Mouse (Mus musculus) mammary gland, adult 2 months (tissue): ENCODE measurements around the gene Washc1. TPM values are rescaled to one million over a fixed set of nuclear protein-coding genes. Genes with fewer than 3 reads are reported as not detected.

Source experiments
- polyA plus RNA-seq: library from polyadenylated mRNA; depleted of rRNA; stranded (reverse); fragments of >200 nt; gene quantifications from 2 replicates; pipeline ENCODE4 v1.2.3, GENCODE M21; 2012; ENCODE audit warnings: low replicate concordance; rRNA removed

The Washc1 gene
- polyA plus RNA-seq = 43.1 and 54.1 TPM in 2 replicates

DNA sequence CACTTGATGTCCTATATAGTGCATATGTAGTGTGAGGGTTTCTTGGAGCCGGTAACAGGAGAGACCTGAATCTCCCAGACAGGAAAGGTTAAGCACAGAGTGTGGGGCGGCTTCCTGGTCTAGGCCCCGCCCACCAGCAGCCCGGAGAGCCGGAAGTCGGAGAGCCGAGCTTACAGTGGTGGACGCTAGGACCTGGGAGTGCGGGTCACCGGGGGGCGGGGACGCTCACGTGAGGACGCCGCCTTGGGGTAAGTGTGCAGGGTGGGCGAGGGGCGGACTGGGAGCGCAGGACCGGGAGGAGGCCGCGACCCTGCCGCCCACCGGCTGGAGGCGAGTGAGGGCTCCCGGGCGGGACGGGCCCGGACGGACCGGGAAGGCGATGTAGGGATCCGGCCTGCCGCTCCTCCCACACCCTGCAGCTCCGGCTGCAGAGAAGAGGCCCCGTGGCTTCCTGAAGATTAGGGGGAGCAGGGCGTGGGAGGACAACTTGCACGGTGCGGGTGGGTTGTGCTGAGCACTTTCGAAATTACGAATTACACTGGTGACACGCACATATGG, at the start of gene Washc1:
Gene Washc1 (plus strand): TSS at position 144 of the 558 bp plus-strand sequence.

GRCm38 (mm10) chr17:66076934-66077333, 34.4 kb upstream of the Washc1 start, which contains the start of gene Ankrd12:
TSS of gene Ankrd12 (minus strand) at chr17:66077089.

GRCm38 (mm10) chr17:66101380-66102330, 9.7 kb upstream of the Washc1 start, which contains the start of gene Ndufv2:
TSS of gene Ndufv2 (minus strand) at chr17:66101559.

DNA sequence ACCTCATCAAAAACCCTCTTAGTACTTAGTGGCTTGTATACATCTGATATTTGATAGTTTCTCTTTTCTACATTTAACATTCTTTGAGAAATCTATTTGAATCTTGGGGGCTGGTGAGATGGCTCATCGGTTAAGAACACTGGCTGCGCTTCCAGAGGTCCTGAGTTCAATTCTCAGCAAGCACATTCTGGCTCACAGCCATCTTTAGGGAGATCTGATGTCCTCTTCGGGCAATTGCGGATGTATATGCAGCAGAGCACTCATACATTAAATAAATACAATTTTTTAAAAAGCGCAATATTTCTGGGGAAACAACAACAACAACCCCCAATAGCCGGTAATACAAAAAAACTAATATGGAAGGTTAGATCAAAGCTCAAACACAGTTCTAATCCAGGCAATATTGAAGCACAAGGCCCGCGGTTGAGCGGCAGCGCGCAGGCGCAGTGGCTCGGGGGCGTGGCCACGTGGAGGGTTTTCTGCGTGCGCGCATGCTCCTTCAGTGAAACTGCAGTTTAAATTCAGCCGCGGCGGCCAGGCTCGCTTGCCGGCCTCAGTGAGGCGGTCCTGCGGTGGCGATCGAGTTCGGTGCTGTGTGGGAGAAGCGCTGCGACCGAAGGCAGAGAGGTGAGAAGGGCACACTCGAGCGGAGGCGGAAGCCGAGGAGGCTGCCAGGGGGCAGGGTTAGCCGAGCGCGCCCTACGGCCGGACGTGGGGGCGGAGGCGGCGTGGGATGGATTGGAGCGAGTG, 11.9 kb downstream of the Washc1 start, which contains the start of gene Ddx11:
Gene Ddx11 (plus strand): TSS at position 455 of the 750 bp plus-strand sequence.

Other genes with a start within 250 kb of the Washc1 start
- gene Ralbp1, start 225.7 kb upstream of the Washc1 start, polyA plus RNA-seq = 33.8 and 38.6 TPM in 2 replicates
- gene Twsg1, start 160.3 kb upstream of the Washc1 start, polyA plus RNA-seq = 46.9 and 48.5 TPM in 2 replicates
- gene Ankrd12, start 34.5 kb upstream of the Washc1 start, polyA plus RNA-seq = 3.3 and 6.1 TPM in 2 replicates
- 29.5 and 83.3 TPM in 2 replicates for gene Ndufv2, start 10.0 kb upstream of the Washc1 start, polyA plus RNA-seq
- 5.6 and 7.0 TPM in 2 replicates for gene Ddx11, start 12.0 kb downstream of the Washc1 start, polyA plus RNA-seq